Mouse (Mus musculus): ENCODE results near the gene Pphln1.

The Pphln1 gene

GRCm38 (mm10) chr15:93433811-93434210 is 35.7 kb downstream of the Pphln1 start:
- no peak for DNase-seq (ENCODE audit: low read depth in 1 of 2, low spot score in 2 of 2)

- no peak for DNase-seq (ENCODE audit: low read depth in 1 of 2, low spot score in 2 of 2)
These were observed 37.8 kb downstream of the Pphln1 start for GRCm38 (mm10) chr15:93435998-93436397.

GRCm38 (mm10) chr15:93438663-93439062 is 40.5 kb downstream of the Pphln1 start:
- DNase-seq (ENCODE audit: low read depth in 1 of 2, low spot score in 2 of 2) = no peak

- no peak for DNase-seq (ENCODE audit: low read depth in 1 of 2, low spot score in 2 of 2)
These were observed 44.1 kb downstream of the Pphln1 start for GRCm38 (mm10) chr15:93442271-93442670.

GRCm38 (mm10) chr15:93443676-93444075 is 45.5 kb downstream of the Pphln1 start:
- DNase-seq (ENCODE audit: low read depth in 1 of 2, low spot score in 2 of 2) = no peak

GRCm38 (mm10) chr15:93448862-93449261 is 50.7 kb downstream of the Pphln1 start:
- DNase-seq (ENCODE audit: low read depth in 1 of 2, low spot score in 2 of 2) = no peak

GRCm38 (mm10) chr15:93453296-93453695 is 55.1 kb downstream of the Pphln1 start:
- no peak for DNase-seq (ENCODE audit: low read depth in 1 of 2, low spot score in 2 of 2)

GRCm38 (mm10) chr15:93456005-93456404 is 57.9 kb downstream of the Pphln1 start:
- no peak for DNase-seq (ENCODE audit: low read depth in 1 of 2, low spot score in 2 of 2)

- DNase-seq (ENCODE audit: low read depth in 1 of 2, low spot score in 2 of 2) = no peak
These were observed 61.3 kb downstream of the Pphln1 start for GRCm38 (mm10) chr15:93459422-93459821.

GRCm38 (mm10) chr15:93461066-93461465 is 62.9 kb downstream of the Pphln1 start:
- DNase-seq (ENCODE audit: low read depth in 1 of 2, low spot score in 2 of 2) = no peak

GRCm38 (mm10) chr15:93471651-93472050 is 73.5 kb downstream of the Pphln1 start:
- DNase-seq (ENCODE audit: low read depth in 1 of 2, low spot score in 2 of 2) = no peak

GRCm38 (mm10) chr15:93472089-93472488 is 73.9 kb downstream of the Pphln1 start:
- no peak for DNase-seq (ENCODE audit: low read depth in 1 of 2, low spot score in 2 of 2)

GRCm38 (mm10) chr15:93474277-93474676 is 76.1 kb downstream of the Pphln1 start:
- DNase-seq (ENCODE audit: low read depth in 1 of 2, low spot score in 2 of 2) = no peak

GRCm38 (mm10) chr15:93475688-93476087 is 77.5 kb downstream of the Pphln1 start:
- no peak for DNase-seq (ENCODE audit: low read depth in 1 of 2, low spot score in 2 of 2)

- no peak for DNase-seq (ENCODE audit: low read depth in 1 of 2, low spot score in 2 of 2)
These were observed 79.6 kb downstream of the Pphln1 start for GRCm38 (mm10) chr15:93477729-93478128.

- DNase-seq (ENCODE audit: low read depth in 1 of 2, low spot score in 2 of 2) = no peak
These were observed 80.5 kb downstream of the Pphln1 start for GRCm38 (mm10) chr15:93478676-93479075.

- DNase-seq (ENCODE audit: low read depth in 1 of 2, low spot score in 2 of 2) = no peak
These were observed 81.3 kb downstream of the Pphln1 start for GRCm38 (mm10) chr15:93479445-93479844.

- DNase-seq (ENCODE audit: low read depth in 1 of 2, low spot score in 2 of 2) = no peak
These were observed 83.0 kb downstream of the Pphln1 start for GRCm38 (mm10) chr15:93481112-93481511.

GRCm38 (mm10) chr15:93484261-93484710 is 86.1 kb downstream of the Pphln1 start:
- no peak for DNase-seq (ENCODE audit: low read depth in 1 of 2, low spot score in 2 of 2)

GRCm38 (mm10) chr15:93485252-93485651 is 87.1 kb downstream of the Pphln1 start:
- DNase-seq (ENCODE audit: low read depth in 1 of 2, low spot score in 2 of 2) = no peak

- DNase-seq (ENCODE audit: low read depth in 1 of 2, low spot score in 2 of 2) = no peak
These were observed 87.9 kb downstream of the Pphln1 start for GRCm38 (mm10) chr15:93486066-93486465.

GRCm38 (mm10) chr15:93489597-93489996 is 91.4 kb downstream of the Pphln1 start:
- no peak for DNase-seq (ENCODE audit: low read depth in 1 of 2, low spot score in 2 of 2)

GRCm38 (mm10) chr15:93494700-93495099 is 96.5 kb downstream of the Pphln1 start:
- DNase-seq (ENCODE audit: low read depth in 1 of 2, low spot score in 2 of 2) = no peak

GRCm38 (mm10) chr15:93499866-93500265 is 101.7 kb downstream of the Pphln1 start:
- no peak for DNase-seq (ENCODE audit: low read depth in 1 of 2, low spot score in 2 of 2)

Measured in monocyte, adult 2 months (primary cell).